Mouse (Mus musculus) G1E (cell line): ENCODE data around the gene Fgfr2. TPM values are rescaled to one million over a fixed set of nuclear protein-coding genes. Genes with fewer than 3 reads are reported as not detected.

Experiments
- ATAC-seq: 2 replicates; pipeline ENCODE4 v1.8.0; 2016; ENCODE audit warnings: mild to moderate bottlenecking; ENCODE audit not compliant: insufficient number of reproducible peaks, poor library complexity, low FRiP score, severe bottlenecking; ENCODE audit errors: extremely low read depth
- DNase-seq: peaks from one replicate; pipeline ENCODE4 v3.0.0; 2012; ENCODE audit warnings: low spot score
- H3K27me3 ChIP-seq: 2 replicates; pipeline ENCODE4 v1.6.1; 2012; ENCODE audit warnings: mild to moderate bottlenecking, low read length, inconsistent platforms; ENCODE audit not compliant: insufficient read depth
- H3K36me3 ChIP-seq: replicated peaks from 2 replicates; pipeline ENCODE3; 2012; ENCODE audit warnings: mild to moderate bottlenecking, inconsistent platforms
- H3K4me1 ChIP-seq: 2 replicates; pipeline ENCODE4 v1.6.1; 2012; ENCODE audit warnings: low read depth, low read length, inconsistent platforms, mixed read lengths; ENCODE audit not compliant: insufficient read depth
- H3K4me3 ChIP-seq: 2 replicates; pipeline ENCODE4 v1.5.1; 2012; ENCODE audit warnings: low read depth, mild to moderate bottlenecking, inconsistent platforms, low read length, moderate library complexity, mixed read lengths
- H3K9me3 ChIP-seq: replicated peaks from 2 replicates; pipeline ENCODE4 v1.6.1; 2012; ENCODE audit warnings: inconsistent platforms
- CTCF ChIP-seq: IDR thresholded peaks from 2 replicates; pipeline ENCODE4 v1.5.1; 2012; ENCODE audit warnings: low read depth, low read length, inconsistent platforms, mixed read lengths
- GATA1 ChIP-seq: IDR thresholded peaks from 2 replicates; pipeline ENCODE4 v1.6.1; 2012; ENCODE audit warnings: borderline replicate concordance, low read length, inconsistent platforms, mixed read lengths
- GATA2 ChIP-seq: IDR thresholded peaks from 2 replicates; pipeline ENCODE4 v1.6.1; 2012; ENCODE audit warnings: low read depth, low read length, inconsistent platforms, borderline replicate concordance
- POLR2AphosphoS5 ChIP-seq: IDR thresholded peaks from 2 replicates; pipeline ENCODE4 v1.6.1; 2012; ENCODE audit warnings: low read depth, low read length, inconsistent platforms; ENCODE audit not compliant: insufficient replicate concordance
- TAL1 ChIP-seq: conservative IDR thresholded peaks from 2 replicates; pipeline ENCODE4 v1.6.1; 2012; ENCODE audit warnings: low read depth, low read length, inconsistent platforms, mixed read lengths
- polyA plus RNA-seq: library from polyadenylated mRNA; stranded (reverse); fragments of >175 nt; gene quantifications from 2 replicates; pipeline ENCODE4 v1.2.3, GENCODE M21; 2012
- total RNA-seq, 2 experiments: library from RNA; stranded (forward) in 1 of 2; stranded (reverse) in 1 of 2; fragments of 200-1000 nt in 1 of 2; fragments of >200 nt in 1 of 2; fragmentation: Nextera tagmentation in 1 of 2; gene quantifications; 2 replicates each; pipeline ENCODE4 v1.2.3; 2014 to 2017

The Fgfr2 gene
- total and polyA plus RNA-seq, 3 experiments = 0.22 TPM; not detected in 2

DNA sequence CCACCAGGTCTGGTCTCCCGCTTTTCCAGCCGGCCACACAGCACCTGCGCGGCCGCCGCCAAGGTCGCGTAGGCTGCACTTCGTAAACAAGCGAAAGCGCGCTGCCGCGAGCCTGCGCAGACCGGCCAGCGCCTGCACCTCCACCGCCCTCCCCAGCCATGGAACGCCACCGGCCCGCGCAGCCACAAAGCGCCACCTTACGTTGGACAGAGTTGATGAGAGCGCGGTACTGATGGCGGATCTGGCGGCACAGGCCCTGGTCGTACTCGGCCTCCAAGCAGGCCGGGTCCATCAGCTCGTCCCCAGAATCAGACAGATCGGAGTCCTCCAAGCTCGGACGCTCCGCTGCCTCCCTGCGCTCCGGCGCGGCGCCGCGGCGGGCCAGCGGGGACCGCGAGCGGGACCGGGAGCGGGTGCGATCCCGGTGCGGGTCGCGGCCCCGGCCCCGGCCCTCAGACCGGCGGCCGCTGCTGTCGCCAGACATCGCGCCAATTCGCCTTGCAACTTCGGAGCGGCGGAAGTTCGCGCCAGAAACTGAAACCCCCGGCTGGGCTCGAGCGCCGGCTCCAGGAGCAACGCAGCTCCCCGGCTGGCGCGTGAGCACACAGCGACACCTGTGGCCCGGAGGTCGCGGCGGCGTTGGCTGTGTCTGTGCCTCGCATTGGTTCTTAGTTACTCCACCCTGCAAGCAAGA is 2576.2 kb downstream of the Fgfr2 start:
- peak; percentile 85 for DNase-seq
- no peak for TF ChIP-seq TAL1
- TF ChIP-seq CTCF = peak; percentile 48
- ATAC-seq = peak; percentile 84

DNA sequence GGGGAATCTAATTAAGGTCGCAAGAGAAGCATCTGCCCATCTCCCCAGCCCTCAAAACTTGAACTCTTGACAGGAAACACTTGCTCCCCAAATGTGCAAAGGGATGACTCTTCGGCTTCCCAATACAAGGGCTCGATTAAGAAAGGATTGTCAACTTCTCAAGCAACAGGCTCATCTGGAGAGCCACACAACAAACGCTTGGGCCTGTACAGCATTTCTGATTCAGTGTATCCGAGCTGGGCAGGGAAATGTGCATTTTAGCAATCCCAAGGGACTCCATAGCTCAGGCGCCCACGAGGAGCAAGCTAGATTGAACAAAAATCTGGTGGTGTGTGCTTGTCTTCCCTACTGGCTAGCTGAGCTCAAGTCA is 2576.7 kb downstream of the Fgfr2 start:
- peak overlapping the region; percentile 97 for H3K4me3 ChIP-seq
- H3K4me1 ChIP-seq = peaks cover 28% of the 10 kb centered on the region
- DNase-seq (no peak), ATAC-seq (no peak)
- H3K36me3 ChIP-seq = peaks cover 42% of the 10 kb centered on the region
- H3K27me3 ChIP-seq = peaks cover 10% of the 10 kb centered on the region; the same call in 1 of the 2 replicates
- no peaks in the 10 kb centered on the region for H3K9me3 ChIP-seq
- TF ChIP-seq GATA2 (no peak), POLR2AphosphoS5 (no peak)

More for the DNA sequence above, 2576.2 kb downstream of the Fgfr2 start:
- Histone ChIP-seq H3K9me3 (no peaks in the 10 kb centered on the region), H3K4me1 (peaks cover 28% of the 10 kb centered on the region), H3K36me3 (peaks cover 36% of the 10 kb centered on the region), H3K4me3 (peak overlapping the region; percentile 97), H3K27me3 (peaks cover 10% of the 10 kb centered on the region; the same call in 1 of the 2 replicates)

GRCm38 (mm10) chr7:130545893-130546292 is 2577.3 kb downstream of the Fgfr2 start:
- ATAC-seq = no peak
- peak overlapping the region; percentile 97 for H3K4me3 ChIP-seq
- no peak for DNase-seq

GRCm38 (mm10) chr7:130545401-130545800 is 2577.7 kb downstream of the Fgfr2 start:
- H3K27me3 ChIP-seq = peaks cover 10% of the 10 kb centered on the region; the same call in 1 of the 2 replicates
- no peak overlapping the region; the same call in 1 of the 2 replicates for H3K4me3 ChIP-seq
- peaks cover 50% of the 10 kb centered on the region for H3K36me3 ChIP-seq
- H3K9me3 ChIP-seq = no peaks in the 10 kb centered on the region
- DNase-seq = no peak
- H3K4me1 ChIP-seq = peaks cover 28% of the 10 kb centered on the region
- TF ChIP-seq CTCF = no peak
- TF ChIP-seq POLR2AphosphoS5 = no peak
- ATAC-seq = no peak

More at GRCm38 (mm10) chr7:130545893-130546292, 2577.3 kb downstream of the Fgfr2 start:
- peaks cover 10% of the 10 kb centered on the region; the same call in 1 of the 2 replicates for H3K27me3 ChIP-seq
- H3K4me1 ChIP-seq = peaks cover 28% of the 10 kb centered on the region
- TF ChIP-seq TAL1 = no peak
- TF ChIP-seq POLR2AphosphoS5 = no peak
- H3K9me3 ChIP-seq = no peaks in the 10 kb centered on the region
- peaks cover 47% of the 10 kb centered on the region for H3K36me3 ChIP-seq

GRCm38 (mm10) chr7:130543181-130543580 is 2580.0 kb downstream of the Fgfr2 start:
- Histone ChIP-seq H3K4me3 (no peak overlapping the region), H3K9me3 (no peaks in the 10 kb centered on the region), H3K27me3 (peaks cover 2% of the 10 kb centered on the region; the same call in 1 of the 2 replicates), H3K36me3 (peaks cover 73% of the 10 kb centered on the region), H3K4me1 (peaks cover 28% of the 10 kb centered on the region)
- DNase-seq = no peak
- no peak for ATAC-seq
- TF ChIP-seq TAL1 (no peak), GATA2 (no peak), GATA1 (no peak), POLR2AphosphoS5 (no peak), CTCF (no peak)

- no peaks in the 10 kb centered on the region for H3K9me3 ChIP-seq
- H3K36me3 ChIP-seq = peaks cover 98% of the 10 kb centered on the region
- DNase-seq (no peak), ATAC-seq (no peak)
- H3K27me3 ChIP-seq = no peaks in the 10 kb centered on the region
- no peak for TF ChIP-seq CTCF
- TF ChIP-seq TAL1 = no peak
- no peak for TF ChIP-seq GATA2
- TF ChIP-seq POLR2AphosphoS5 = no peak
- TF ChIP-seq GATA1 = no peak
- peaks cover 14% of the 10 kb centered on the region; the same call in 1 of the 2 replicates for H3K4me1 ChIP-seq
- no peak overlapping the region for H3K4me3 ChIP-seq
Measured at GRCm38 (mm10) chr7:130540176-130540575, 2583.0 kb downstream of the Fgfr2 start.

DNA sequence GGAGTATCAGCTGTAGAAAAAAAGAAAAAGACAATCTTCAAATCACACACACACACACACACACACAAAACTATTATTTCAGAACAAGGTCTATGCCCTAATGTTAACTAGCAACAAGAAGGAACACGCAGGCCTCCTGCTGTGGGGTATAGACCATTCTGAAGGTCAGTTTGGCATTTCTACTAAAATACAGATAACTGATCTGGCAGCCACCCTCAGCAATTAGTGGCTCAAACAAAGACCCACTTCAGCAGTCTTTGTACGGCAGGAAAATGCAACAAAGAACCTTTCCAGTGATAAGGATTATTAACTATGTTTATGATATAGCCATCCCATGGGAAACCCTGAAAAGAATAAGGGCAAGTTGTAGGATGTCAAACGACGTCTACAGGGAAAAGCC is 2586.1 kb downstream of the Fgfr2 start:
- H3K27me3 ChIP-seq = no peaks in the 10 kb centered on the region
- no peak overlapping the region for H3K4me3 ChIP-seq
- TF ChIP-seq POLR2AphosphoS5 = no peak
- no peak for TF ChIP-seq CTCF
- TF ChIP-seq TAL1 = no peak
- TF ChIP-seq GATA2 = no peak
- TF ChIP-seq GATA1 = no peak
- ATAC-seq = no peak
- H3K9me3 ChIP-seq = no peaks in the 10 kb centered on the region
- DNase-seq = no peak
- peaks cover 95% of the 10 kb centered on the region for H3K36me3 ChIP-seq
- peaks cover 9% of the 10 kb centered on the region; the same call in 1 of the 2 replicates for H3K4me1 ChIP-seq
